Mouse (Mus musculus): ENCODE results near the gene Apol8.
"Not testable (repeated sequence)": the region's sequence is repeated elsewhere in the genome, so short reads cannot be mapped to it uniquely, and the experiment has no call there.

GRCm38 (mm10) chr15:77733380-77733779 lies 23.4 kb downstream of the Apol8 start:
- TF ChIP-seq CTCF (IDR thresholded peaks at IDR 0.05; ENCODE audit: borderline replicate concordance, control insufficient read depth, extremely low read depth, insufficient read depth, low read length, poor library complexity); POLR2A (IDR thresholded peaks at IDR 0.05; ENCODE audit: control insufficient read depth, extremely low read depth, insufficient read depth, low read length, poor library complexity): not testable (repeated sequence)

Data from thymus, adult 2 months (tissue).